Mouse (Mus musculus) brain, embryonic 14.5 days (tissue): ENCODE measurements around the gene Slit2.

Experiments
- CTCF ChIP-seq: fragments of 200-500 bp; IDR thresholded peaks from 2 replicates; pipeline ENCODE4 v1.5.1; 2012; ENCODE audit warnings: inconsistent platforms, mild to moderate bottlenecking, moderate library complexity, borderline replicate concordance; ENCODE audit not compliant: insufficient read depth, insufficient read length; ENCODE audit errors: extremely low read depth
- POLR2A ChIP-seq: fragments of 200-500 bp; IDR thresholded peaks from 2 replicates; pipeline ENCODE4 v1.6.1; 2012; ENCODE audit warnings: mild to moderate bottlenecking, inconsistent platforms, borderline replicate concordance; ENCODE audit not compliant: poor library complexity, insufficient read depth, insufficient read length, severe bottlenecking; ENCODE audit errors: extremely low read depth

DNA sequence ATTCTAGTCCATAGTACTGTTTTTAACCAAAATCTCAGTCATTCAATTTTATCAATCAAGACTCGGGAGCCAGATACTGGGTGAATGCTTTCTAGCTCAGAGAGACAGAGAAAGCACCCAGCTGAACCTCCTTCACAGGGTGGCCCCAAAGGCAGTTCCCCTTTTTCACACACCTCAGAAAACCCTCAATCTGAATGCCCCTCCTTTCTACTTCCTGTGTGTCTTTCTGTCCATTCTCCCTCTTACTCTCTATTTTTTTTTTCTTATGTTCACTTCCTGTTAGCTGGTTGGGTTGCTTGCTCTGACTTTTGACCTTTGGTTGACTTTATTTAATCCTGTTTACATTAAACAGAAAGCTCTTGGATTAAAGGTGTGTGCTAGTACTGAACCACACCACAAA, 366.4 kb downstream of the Slit2 start:
- no peak for TF ChIP-seq CTCF
- no peak for TF ChIP-seq POLR2A
